Mouse (Mus musculus): ENCODE measurements around the gene Tmco5.

DNA sequence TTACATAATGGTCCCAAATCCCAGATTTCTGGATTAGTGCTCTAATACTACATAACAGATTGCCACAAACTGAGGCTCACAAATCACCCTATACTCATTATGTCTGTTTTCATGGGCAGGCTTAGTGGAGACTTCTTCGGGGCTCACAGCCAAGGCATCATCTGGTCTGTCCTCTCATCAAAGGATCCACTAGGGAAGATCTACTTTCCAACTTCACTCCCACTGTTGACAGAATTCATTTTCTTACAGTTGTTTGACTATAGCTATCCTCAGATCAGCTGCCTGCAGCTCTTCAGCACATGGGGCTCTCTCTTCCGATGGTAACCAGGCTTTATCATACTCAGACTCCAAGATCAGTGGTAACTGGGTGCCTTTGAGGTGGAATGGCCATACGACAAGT is 45.2 kb downstream of the Tmco5 start:
- no peak for TF ChIP-seq CTCF (IDR thresholded peaks at IDR 0.05; ENCODE audit: borderline replicate concordance, insufficient read depth, low read depth, low read length)
- TF ChIP-seq POLR2A (IDR thresholded peaks at IDR 0.05; ENCODE audit: borderline replicate concordance, insufficient read depth, low read length): no peak

All from cerebellum, adult 2 months (tissue).